Mouse (Mus musculus): Measurements from ENCODE around the gene Dnajc12. TPM values are rescaled to one million over a fixed set of nuclear protein-coding genes. Genes with fewer than 3 reads are reported as not detected.
"Not testable (repeated sequence)": the region's sequence is repeated elsewhere in the genome, so short reads cannot be mapped to it uniquely, and the experiment has no call there.

Dnajc12 gene
- polyA plus RNA-seq, 1 experiment = 1.9 TPM

GRCm38 (mm10) chr10:63348291-63348690, 34.0 kb upstream of the Dnajc12 start:
- no peaks in the 10 kb centered on the region for H3K4me1 ChIP-seq (ENCODE audit: control insufficient read depth, insufficient read depth, low read length)
- TF ChIP-seq CTCF (IDR thresholded peaks at IDR 0.05; ENCODE audit: control insufficient read depth, insufficient read depth, low read length) = no peak
- TF ChIP-seq POLR2A (IDR thresholded peaks at IDR 0.05; ENCODE audit: borderline replicate concordance, control insufficient read depth, low read depth, low read length) = no peak
- WGBS = 87% methylated on average over 3 of the region's 3 CpGs
- no peak overlapping the region for H3K4me3 ChIP-seq (replicated peaks; ENCODE audit: control insufficient read depth, low read depth, low read length)
- H3K27ac ChIP-seq (ENCODE audit: control insufficient read depth, insufficient read depth, low read depth, low read length, poor library complexity) = no peak overlapping the region

GRCm38 (mm10) chr10:63350666-63351065, 31.6 kb upstream of the Dnajc12 start:
- Histone ChIP-seq H3K4me1 (ENCODE audit: control insufficient read depth, insufficient read depth, low read length) (no peaks in the 10 kb centered on the region), H3K27ac (ENCODE audit: control insufficient read depth, insufficient read depth, low read depth, low read length, poor library complexity) (no peak overlapping the region), H3K4me3 (replicated peaks; ENCODE audit: control insufficient read depth, low read depth, low read length) (no peak overlapping the region)
- WGBS = 84% methylated on average over 7 of the region's 7 CpGs
- TF ChIP-seq CTCF (IDR thresholded peaks at IDR 0.05; ENCODE audit: control insufficient read depth, insufficient read depth, low read length) (no peak), POLR2A (IDR thresholded peaks at IDR 0.05; ENCODE audit: borderline replicate concordance, control insufficient read depth, low read depth, low read length) (no peak)

GRCm38 (mm10) chr10:63351099-63351498, 31.1 kb upstream of the Dnajc12 start:
- not testable (repeated sequence) for H3K4me1 ChIP-seq (ENCODE audit: control insufficient read depth, insufficient read depth, low read length); H3K4me3 ChIP-seq (replicated peaks; ENCODE audit: control insufficient read depth, low read depth, low read length); H3K27ac ChIP-seq (ENCODE audit: control insufficient read depth, insufficient read depth, low read depth, low read length, poor library complexity)
- WGBS = 89% methylated on average over 7 of the region's 7 CpGs

GRCm38 (mm10) chr10:63352111-63352510, 30.1 kb upstream of the Dnajc12 start:
- Histone ChIP-seq H3K4me3 (replicated peaks; ENCODE audit: control insufficient read depth, low read depth, low read length) (no peak overlapping the region), H3K4me1 (ENCODE audit: control insufficient read depth, insufficient read depth, low read length) (no peaks in the 10 kb centered on the region), H3K27ac (ENCODE audit: control insufficient read depth, insufficient read depth, low read depth, low read length, poor library complexity) (no peak overlapping the region)
- 82% methylated on average over 5 of the region's 5 CpGs for WGBS
- TF ChIP-seq POLR2A (IDR thresholded peaks at IDR 0.05; ENCODE audit: borderline replicate concordance, control insufficient read depth, low read depth, low read length) (no peak), CTCF (IDR thresholded peaks at IDR 0.05; ENCODE audit: control insufficient read depth, insufficient read depth, low read length) (no peak)

GRCm38 (mm10) chr10:63360502-63360901, 21.7 kb upstream of the Dnajc12 start:
- WGBS = 9% methylated on average over 1 of the region's 1 CpGs
- H3K4me1 ChIP-seq (ENCODE audit: control insufficient read depth, insufficient read depth, low read length) = no peaks in the 10 kb centered on the region
- H3K4me3 ChIP-seq (replicated peaks; ENCODE audit: control insufficient read depth, low read depth, low read length) = no peak overlapping the region
- H3K27ac ChIP-seq (ENCODE audit: control insufficient read depth, insufficient read depth, low read depth, low read length, poor library complexity) = no peak overlapping the region
- TF ChIP-seq POLR2A (IDR thresholded peaks at IDR 0.05; ENCODE audit: borderline replicate concordance, control insufficient read depth, low read depth, low read length) = no peak
- no peak for TF ChIP-seq CTCF (IDR thresholded peaks at IDR 0.05; ENCODE audit: control insufficient read depth, insufficient read depth, low read length)

- no peak for TF ChIP-seq POLR2A (IDR thresholded peaks at IDR 0.05; ENCODE audit: borderline replicate concordance, control insufficient read depth, low read depth, low read length)
- no peak for TF ChIP-seq CTCF (IDR thresholded peaks at IDR 0.05; ENCODE audit: control insufficient read depth, insufficient read depth, low read length)
- Histone ChIP-seq H3K27ac (ENCODE audit: control insufficient read depth, insufficient read depth, low read depth, low read length, poor library complexity) (no peak overlapping the region), H3K4me3 (replicated peaks; ENCODE audit: control insufficient read depth, low read depth, low read length) (no peak overlapping the region), H3K4me1 (ENCODE audit: control insufficient read depth, insufficient read depth, low read length) (no peaks in the 10 kb centered on the region)
- whole genome bisulfite sequencing = 67% methylated on average over 7 of the region's 7 CpGs
Measured at GRCm38 (mm10) chr10:63365918-63366455, 16.3 kb upstream of the Dnajc12 start.

GRCm38 (mm10) chr10:63367386-63367785, 14.9 kb upstream of the Dnajc12 start:
- H3K4me1 ChIP-seq (ENCODE audit: control insufficient read depth, insufficient read depth, low read length) = no peaks in the 10 kb centered on the region
- no peak overlapping the region for H3K4me3 ChIP-seq (replicated peaks; ENCODE audit: control insufficient read depth, low read depth, low read length)
- WGBS = 83% methylated on average over 6 of the region's 6 CpGs
- TF ChIP-seq POLR2A (IDR thresholded peaks at IDR 0.05; ENCODE audit: borderline replicate concordance, control insufficient read depth, low read depth, low read length) = no peak
- no peak for TF ChIP-seq CTCF (IDR thresholded peaks at IDR 0.05; ENCODE audit: control insufficient read depth, insufficient read depth, low read length)
- H3K27ac ChIP-seq (ENCODE audit: control insufficient read depth, insufficient read depth, low read depth, low read length, poor library complexity) = no peak overlapping the region

- 64% methylated on average over 3 of the region's 3 CpGs for WGBS
- H3K4me3 ChIP-seq (replicated peaks; ENCODE audit: control insufficient read depth, low read depth, low read length) = no peak overlapping the region
- no peak overlapping the region for H3K27ac ChIP-seq (ENCODE audit: control insufficient read depth, insufficient read depth, low read depth, low read length, poor library complexity)
- H3K4me1 ChIP-seq (ENCODE audit: control insufficient read depth, insufficient read depth, low read length) = no peaks in the 10 kb centered on the region
- TF ChIP-seq CTCF (IDR thresholded peaks at IDR 0.05; ENCODE audit: control insufficient read depth, insufficient read depth, low read length) = no peak
- no peak for TF ChIP-seq POLR2A (IDR thresholded peaks at IDR 0.05; ENCODE audit: borderline replicate concordance, control insufficient read depth, low read depth, low read length)
Measured at GRCm38 (mm10) chr10:63368041-63368440, 14.2 kb upstream of the Dnajc12 start.

- H3K4me1 ChIP-seq (ENCODE audit: control insufficient read depth, insufficient read depth, low read length) = no peaks in the 10 kb centered on the region; the same call in 1 of the 2 replicates
- 84% methylated on average over 5 of the region's 5 CpGs for whole genome bisulfite sequencing
- TF ChIP-seq POLR2A (IDR thresholded peaks at IDR 0.05; ENCODE audit: borderline replicate concordance, control insufficient read depth, low read depth, low read length) = no peak
- TF ChIP-seq CTCF (IDR thresholded peaks at IDR 0.05; ENCODE audit: control insufficient read depth, insufficient read depth, low read length) = no peak
- no peak overlapping the region for H3K27ac ChIP-seq (ENCODE audit: control insufficient read depth, insufficient read depth, low read depth, low read length, poor library complexity)
- no peak overlapping the region for H3K4me3 ChIP-seq (replicated peaks; ENCODE audit: control insufficient read depth, low read depth, low read length)
Measured at GRCm38 (mm10) chr10:63376303-63376702, 5.9 kb upstream of the Dnajc12 start.
